Mouse (Mus musculus): ENCODE data around the gene Zfp57.

Gene Zfp57

GRCm38 (mm10) chr17:37045611-37046311 is 44.8 kb downstream of the Zfp57 start, which contains the start of gene Gabbr1:
Gabbr1 (plus strand) TSS chr17:37045966.
- in situ Hi-C loops (cut with MboI, MseI) = loop anchor here (5.0 kb wide), 2 partner anchors 103 to 208 kb away; partner anchors contain the start of genes Rnf39 and Trim26

GRCm38 (mm10) chr17:37046312-37047112 is 45.5 kb downstream of the Zfp57 start:
- in situ Hi-C loops (cut with MboI, MseI) = loop anchor here (5.0 kb wide), 2 partner anchors 104 to 209 kb away; partner anchors contain the start of genes Rnf39 and Trim26

- in situ Hi-C loops (cut with MboI, MseI) = loop anchor here (5.0 kb wide), 2 partner anchors 105 to 210 kb away; partner anchors contain the start of genes Rnf39 and Trim26
These were observed 46.5 kb downstream of the Zfp57 start for GRCm38 (mm10) chr17:37047332-37047976.

GRCm38 (mm10) chr17:37047981-37048380 is 47.0 kb downstream of the Zfp57 start:
- in situ Hi-C loops (cut with MboI, MseI) = loop anchor here (5.0 kb wide), 2 partner anchors 106 to 211 kb away; partner anchors contain the start of genes Rnf39 and Trim26

GRCm38 (mm10) chr17:37048383-37048782 is 47.4 kb downstream of the Zfp57 start:
- in situ Hi-C loops (cut with MboI, MseI) = loop anchor here (5.0 kb wide), 2 partner anchors 106 to 211 kb away; partner anchors contain the start of genes Rnf39 and Trim26

GRCm38 (mm10) chr17:37049570-37050310 is 48.8 kb downstream of the Zfp57 start:
- in situ Hi-C loops (cut with MboI, MseI) = loop anchor here (5.0 kb wide), 2 partner anchors 107 to 212 kb away; partner anchors contain the start of genes Rnf39 and Trim26

- in situ Hi-C loops (cut with MboI, MseI) = no loop called here
These were observed 49.4 kb downstream of the Zfp57 start for GRCm38 (mm10) chr17:37050399-37050798.

- in situ Hi-C loops (cut with MboI, MseI) = no loop called here
These were observed 49.9 kb downstream of the Zfp57 start for GRCm38 (mm10) chr17:37050876-37051275.

GRCm38 (mm10) chr17:37051745-37052144 is 50.8 kb downstream of the Zfp57 start:
- in situ Hi-C loops (cut with MboI, MseI) = no loop called here

- in situ Hi-C loops (cut with MboI, MseI) = no loop called here
These were observed 56.0 kb downstream of the Zfp57 start for GRCm38 (mm10) chr17:37056957-37057356.
